Mouse (Mus musculus): ENCODE results near the gene Mbd5.
"Not testable (repeated sequence)": the region's sequence is repeated elsewhere in the genome, so short reads cannot be mapped to it uniquely, and the experiment has no call there.

Mbd5 gene

GRCm38 (mm10) chr2:49169766-49170165, 220.5 kb downstream of the Mbd5 start:
- DNase-seq (ENCODE audit: low read depth) = no peak

GRCm38 (mm10) chr2:49177015-49177414, 227.7 kb downstream of the Mbd5 start:
- peak; percentile 10 for DNase-seq (ENCODE audit: low read depth)

- no peak for DNase-seq (ENCODE audit: low read depth)
These were observed 241.7 kb downstream of the Mbd5 start for GRCm38 (mm10) chr2:49190984-49191383.

- DNase-seq (ENCODE audit: low read depth) = no peak
These were observed 242.4 kb downstream of the Mbd5 start for GRCm38 (mm10) chr2:49191695-49192094.

DNA sequence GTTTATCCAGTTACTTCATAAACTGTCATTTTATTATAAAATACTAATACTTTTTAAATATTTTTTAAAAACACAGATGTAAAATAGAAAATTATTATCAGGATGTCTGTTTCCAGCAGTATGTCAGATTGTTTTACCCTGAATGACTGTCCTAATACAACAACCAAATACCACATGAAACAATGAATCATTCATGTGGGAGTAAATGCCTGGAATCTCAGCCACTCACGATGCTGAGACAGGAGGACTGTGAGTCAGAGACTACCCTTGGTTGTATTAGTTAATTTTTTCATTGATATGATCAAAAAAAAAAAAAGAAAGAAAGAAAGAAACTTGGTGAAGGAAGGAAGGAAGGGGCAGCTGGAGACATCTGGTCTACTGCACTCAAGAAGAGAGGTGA, 254.8 kb downstream of the Mbd5 start:
- no peak for DNase-seq (ENCODE audit: low read depth)

DNA sequence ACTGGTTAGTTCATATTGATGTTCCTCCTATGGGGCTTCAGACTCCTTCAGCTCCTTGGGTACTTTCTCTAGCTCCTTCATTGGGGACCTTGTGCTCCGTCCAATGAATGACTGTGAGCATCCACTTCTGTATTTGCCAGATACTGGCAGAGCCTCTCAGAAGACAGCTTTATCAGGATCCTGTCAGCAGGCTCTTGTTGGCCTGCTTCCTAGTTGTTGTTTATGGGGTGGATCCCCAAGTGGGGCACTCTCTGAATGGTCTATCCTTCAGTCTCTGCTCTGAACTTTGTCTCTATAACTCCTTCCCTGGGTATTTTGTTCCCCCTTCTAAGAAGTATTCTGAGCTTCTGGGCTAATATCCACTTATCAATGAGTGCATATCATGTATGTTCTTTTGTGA, 256.4 kb downstream of the Mbd5 start:
- not testable (repeated sequence) for DNase-seq (ENCODE audit: low read depth)

GRCm38 (mm10) chr2:49209349-49209748, 260.0 kb downstream of the Mbd5 start:
- DNase-seq (ENCODE audit: low read depth) = no peak

GRCm38 (mm10) chr2:49210408-49210807, 261.1 kb downstream of the Mbd5 start:
- no peak for DNase-seq (ENCODE audit: low read depth)

DNA sequence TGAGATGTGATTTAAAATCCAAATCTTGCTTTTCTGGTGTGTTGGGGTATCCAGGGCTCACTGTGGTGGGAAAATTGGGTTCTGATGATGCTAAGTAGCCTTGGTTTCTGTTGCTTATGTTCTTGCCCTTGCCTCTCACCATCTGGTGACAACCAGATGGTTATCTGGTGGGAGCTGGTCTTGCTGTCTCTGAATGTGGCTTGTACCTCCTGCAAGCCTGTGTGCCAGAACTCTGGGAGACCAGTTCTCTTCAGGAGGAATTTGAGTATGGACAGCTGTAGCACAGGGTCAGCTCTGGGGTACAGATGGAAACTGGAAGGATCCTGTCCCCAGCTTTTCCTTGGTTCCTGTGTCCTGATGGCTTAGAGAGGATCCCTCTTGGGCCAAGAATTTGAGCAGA, 280.4 kb downstream of the Mbd5 start:
- no peak for DNase-seq (ENCODE audit: low read depth)

DNA sequence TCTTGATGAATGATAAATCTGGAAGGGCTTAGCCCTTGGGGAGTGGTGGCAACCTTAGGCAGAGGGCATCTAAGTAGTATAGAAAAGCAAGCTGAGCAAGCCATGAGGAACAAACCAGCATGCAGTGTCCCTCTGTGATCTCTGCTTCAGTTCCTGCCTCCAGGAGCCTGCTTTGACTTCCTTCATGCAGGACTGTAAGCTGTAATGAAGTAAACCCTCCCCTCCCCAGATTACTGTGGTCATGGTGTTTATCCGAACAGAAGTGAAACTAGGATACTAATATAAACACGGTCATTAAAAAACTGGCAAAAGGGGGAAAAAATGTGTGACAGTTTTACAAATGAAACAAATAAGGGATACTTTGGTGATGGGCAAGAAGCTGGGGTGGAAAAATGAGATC, 284.8 kb downstream of the Mbd5 start:
- no peak for DNase-seq (ENCODE audit: low read depth)

DNA sequence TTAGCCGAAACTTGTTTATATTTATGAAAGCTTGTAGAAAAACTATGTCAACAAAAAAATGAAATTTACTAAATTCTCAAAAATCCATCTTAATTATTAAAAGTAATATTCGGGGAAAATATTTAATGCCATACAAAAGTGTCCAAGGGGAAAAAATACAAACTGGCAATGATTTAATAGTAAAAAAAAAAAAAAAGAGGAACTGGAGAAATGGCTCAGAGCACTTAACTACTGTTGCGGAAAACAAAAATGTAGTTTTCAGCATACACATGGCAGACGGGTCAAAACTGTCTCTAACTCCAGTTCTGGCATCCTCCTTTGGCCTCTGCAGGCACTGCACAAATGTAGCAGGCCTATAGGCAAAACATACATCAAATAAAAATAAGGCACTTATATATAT, 292.4 kb downstream of the Mbd5 start:
- DNase-seq (ENCODE audit: low read depth) = no peak

GRCm38 (mm10) chr2:49264092-49264491, 314.8 kb downstream of the Mbd5 start:
- no peak for DNase-seq (ENCODE audit: low read depth)

- no peak for DNase-seq (ENCODE audit: low read depth)
These were observed 323.1 kb downstream of the Mbd5 start for GRCm38 (mm10) chr2:49272295-49272967.

- DNase-seq (ENCODE audit: low read depth) = no peak
These were observed 326.9 kb downstream of the Mbd5 start for GRCm38 (mm10) chr2:49276017-49276722.

- no peak for DNase-seq (ENCODE audit: low read depth)
These were observed 331.2 kb downstream of the Mbd5 start for GRCm38 (mm10) chr2:49280496-49280895.

DNA sequence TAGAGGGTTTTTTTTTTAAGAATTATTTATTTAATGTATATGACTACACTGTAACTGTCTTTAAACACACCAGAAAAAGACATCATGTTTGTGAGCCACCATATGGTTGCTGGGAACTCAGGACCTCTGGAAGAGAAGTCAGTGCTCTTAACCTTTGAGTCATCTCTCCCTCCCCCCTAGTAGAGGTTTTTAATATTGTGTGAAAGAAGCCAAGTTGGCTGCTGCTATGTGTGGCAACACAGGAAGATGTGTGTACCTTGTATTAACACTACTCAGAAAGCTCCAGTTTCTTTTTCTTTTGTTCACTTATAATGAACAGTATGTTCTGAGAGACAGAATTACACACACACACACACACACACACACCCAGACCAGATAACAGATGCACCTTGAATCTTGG, 334.3 kb downstream of the Mbd5 start:
- no peak for DNase-seq (ENCODE audit: low read depth)

- DNase-seq (ENCODE audit: low read depth) = no peak
These were observed 337.7 kb downstream of the Mbd5 start for GRCm38 (mm10) chr2:49286965-49287364.

GRCm38 (mm10) chr2:49291709-49292108, 342.4 kb downstream of the Mbd5 start:
- no peak for DNase-seq (ENCODE audit: low read depth)

DNA sequence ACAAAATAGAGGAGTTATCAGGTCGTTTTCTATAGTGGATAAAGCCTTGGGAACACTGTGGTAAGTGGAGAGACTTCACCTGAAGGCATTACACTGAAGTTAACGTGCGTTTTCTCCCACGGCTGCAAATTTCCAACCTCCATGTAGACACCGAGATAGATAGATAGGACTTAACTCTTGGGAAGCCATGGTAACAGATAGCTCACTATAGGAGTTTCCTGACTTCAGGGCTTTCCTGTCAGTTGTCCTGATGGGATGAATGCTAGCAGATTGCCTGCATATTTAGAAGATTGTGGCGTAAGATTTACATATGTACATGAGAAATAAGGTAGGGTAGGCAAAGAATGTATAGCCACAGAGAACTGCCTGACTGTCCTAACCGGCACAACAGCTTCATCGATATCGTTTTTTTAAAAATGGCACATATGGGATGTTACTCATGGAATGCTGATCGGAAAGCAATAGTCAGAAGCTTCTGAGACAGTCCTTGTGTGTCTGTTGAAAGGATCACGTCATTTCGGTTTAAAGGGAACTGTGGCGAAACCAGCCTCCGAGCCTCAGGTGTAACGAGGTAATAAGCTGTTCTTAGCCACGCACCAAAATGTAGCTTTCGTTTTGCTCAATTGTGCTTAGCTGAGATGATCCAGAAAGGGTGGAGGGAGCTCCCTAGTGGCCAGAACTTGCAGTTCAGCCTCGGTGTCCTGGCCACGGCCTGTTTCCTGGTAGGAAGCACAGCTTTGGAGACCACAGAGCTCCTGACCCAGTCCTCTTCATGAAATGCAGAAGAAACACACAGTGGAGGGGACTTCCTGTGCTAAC, 363.5 kb downstream of the Mbd5 start:
- peak; percentile 65 for DNase-seq (ENCODE audit: low read depth)

DNA sequence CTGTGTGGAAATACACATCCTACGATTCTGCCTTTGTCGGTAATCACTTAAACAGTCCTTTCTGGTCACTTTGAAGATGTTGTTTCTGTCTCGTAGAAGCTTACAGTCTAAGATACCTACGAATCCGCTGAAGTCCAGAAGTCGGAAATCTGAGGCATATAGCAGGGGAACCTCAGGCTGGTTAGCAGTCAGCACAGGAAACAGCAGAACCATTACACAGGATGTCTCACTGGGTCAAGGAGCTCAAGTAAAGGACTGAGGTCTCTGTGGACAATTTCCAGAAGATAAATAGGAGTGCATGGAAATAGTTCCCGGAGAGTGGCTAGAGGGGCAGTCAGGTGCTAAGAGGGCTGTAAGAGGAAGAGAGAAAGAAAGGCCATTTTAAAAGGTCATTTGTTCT, 384.3 kb downstream of the Mbd5 start:
- DNase-seq (ENCODE audit: low read depth) = no peak

DNA sequence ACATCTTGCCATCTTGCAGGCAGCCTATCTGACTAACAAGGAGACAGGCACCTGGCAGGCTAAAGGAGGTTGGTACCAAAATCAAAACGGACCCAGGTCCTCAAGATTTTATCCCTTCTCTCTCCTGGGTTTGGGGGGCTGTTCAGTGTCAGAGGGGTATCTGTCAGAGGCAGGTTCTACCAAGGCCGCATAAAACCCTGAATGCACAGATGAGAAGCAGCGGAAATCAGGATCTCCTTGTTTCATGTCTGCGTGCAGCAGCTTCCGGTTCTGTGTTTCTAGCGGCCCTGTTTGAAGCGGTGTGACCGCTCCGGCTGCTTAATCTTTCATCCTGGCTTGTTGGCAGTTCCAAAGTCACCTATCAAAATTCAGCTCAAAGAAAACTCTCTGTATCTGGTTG, 386.0 kb downstream of the Mbd5 start:
- no peak for DNase-seq (ENCODE audit: low read depth)

GRCm38 (mm10) chr2:49344287-49344686, 395.0 kb downstream of the Mbd5 start:
- no peak for DNase-seq (ENCODE audit: low read depth)

GRCm38 (mm10) chr2:49345786-49346185, 396.5 kb downstream of the Mbd5 start:
- no peak for DNase-seq (ENCODE audit: low read depth)
